Mouse (Mus musculus) small intestine, adult 2 months (tissue): Measurements from ENCODE around the gene Mindy4.

Source experiments
- CTCF ChIP-seq: fragments of 200-500 bp; IDR thresholded peaks from 2 replicates; pipeline ENCODE4 v1.5.1; 2012; ENCODE audit warnings: low read depth, mild to moderate bottlenecking, control low read depth, inconsistent platforms, low read length, moderate library complexity, mixed read lengths; ENCODE audit not compliant: insufficient replicate concordance, insufficient read length; ENCODE audit errors: extremely low read depth
- POLR2A ChIP-seq: fragments of 200-500 bp; IDR thresholded peaks from 2 replicates; pipeline ENCODE4 v1.6.1; 2012; ENCODE audit warnings: low read depth, mild to moderate bottlenecking, control low read depth, inconsistent platforms, low read length, moderate library complexity

DNA sequence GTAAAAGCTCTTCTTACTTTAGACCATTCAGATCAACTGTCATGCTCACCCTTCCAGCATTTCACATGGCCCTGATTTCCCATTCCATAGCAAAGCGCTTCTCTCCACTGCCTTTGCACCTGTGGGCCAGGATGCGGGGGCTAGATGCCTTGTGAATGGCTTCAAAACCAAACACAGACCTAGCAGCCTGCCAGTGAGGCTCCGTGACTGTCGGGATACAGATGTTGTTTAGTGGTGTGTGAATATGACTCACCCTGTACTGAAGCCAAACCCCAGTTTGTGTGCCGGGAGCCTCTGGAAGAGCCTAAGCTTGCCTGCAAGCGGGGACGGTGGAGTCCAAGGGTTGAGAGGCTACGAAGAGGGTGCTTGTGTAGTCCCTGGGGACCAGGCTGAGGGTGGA is 111.4 kb downstream of the Mindy4 start:
- TF ChIP-seq CTCF = no peak
- no peak for TF ChIP-seq POLR2A
